Mouse (Mus musculus) CH12.LX (cell line): Measurements from ENCODE around the gene Fam240a. TPM values are rescaled to one million over a fixed set of nuclear protein-coding genes. Genes with fewer than 3 reads are reported as not detected.

Source experiments
- DNase-seq: peaks from one replicate; pipeline ENCODE4 v3.0.0-alpha.2; 2013; ENCODE audit errors: extremely low read depth
- H3K27ac ChIP-seq: 2 replicates; pipeline ENCODE4 v1.5.1; 2012; ENCODE audit warnings: low read depth, mild to moderate bottlenecking, control low read depth, moderate library complexity; ENCODE audit not compliant: insufficient read depth
- H3K27me3 ChIP-seq: replicated peaks from 2 replicates; pipeline ENCODE3; 2012; ENCODE audit warnings: inconsistent platforms
- H3K36me3 ChIP-seq, 2 experiments: replicated peaks in 1 of 2; 2 replicates each; pipeline versions ENCODE3 to v1.6.1; 2012; ENCODE audit warnings: inconsistent platforms in 1 of 2, low read length in 1 of 2, mild to moderate bottlenecking in 1 of 2, mixed read lengths in 1 of 2, moderate library complexity in 1 of 2; ENCODE audit not compliant: control insufficient read depth in 1 of 2, insufficient read depth in 1 of 2
- H3K4me1 ChIP-seq, 2 experiments: 2 replicates each; pipeline ENCODE4 v1.6.1; 2012; ENCODE audit warnings: inconsistent platforms in 1 of 2, moderate library complexity in 1 of 2; ENCODE audit not compliant: insufficient read depth in 2 of 2, control insufficient read depth in 1 of 2
- H3K4me2 ChIP-seq: 2 replicates; pipeline ENCODE4 v1.6.1; 2012; ENCODE audit warnings: low read depth, mild to moderate bottlenecking, control low read depth; ENCODE audit not compliant: poor library complexity, insufficient read depth, severe bottlenecking
- H3K4me3 ChIP-seq, 3 experiments: fragments of 150-350 bp in 1 of 3; sonication (generic) in 1 of 3; replicated peaks in 1 of 3; 2 replicates each; pipeline versions ENCODE3 to v1.5.1; 2011 to 2012; ENCODE audit warnings: low read depth in 2 of 3, low read length in 2 of 3, mild to moderate bottlenecking in 2 of 3, moderate library complexity in 2 of 3, control low read depth in 1 of 3, improper control_type of control experiment in 1 of 3, inconsistent platforms in 1 of 3, mixed read lengths in 1 of 3; ENCODE audit not compliant: poor library complexity in 1 of 3
- H3K79me2 ChIP-seq: replicated peaks from 2 replicates; pipeline ENCODE4 v1.6.1; 2012; ENCODE audit warnings: mild to moderate bottlenecking, moderate library complexity; ENCODE audit not compliant: control insufficient read depth, poor library complexity, insufficient read depth, severe bottlenecking; ENCODE audit errors: extremely low read depth
- H3K9ac ChIP-seq: 2 replicates; pipeline ENCODE4 v1.6.1; 2012; ENCODE audit warnings: low read depth, mild to moderate bottlenecking, control low read depth, moderate library complexity; ENCODE audit not compliant: insufficient read depth
- H3K9me3 ChIP-seq: replicated peaks from 2 replicates; pipeline ENCODE3; 2012; ENCODE audit warnings: low read length, inconsistent platforms, mixed read lengths
- CHD1 ChIP-seq: IDR thresholded peaks from 2 replicates; pipeline ENCODE4 v1.6.1; 2012; ENCODE audit warnings: low read depth, low read length, improper control_type of control experiment, inconsistent platforms
- E2F4 ChIP-seq: IDR thresholded peaks from 2 replicates; pipeline ENCODE4 v1.6.1; 2011; ENCODE audit warnings: low read depth, low read length, improper control_type of control experiment; ENCODE audit not compliant: insufficient replicate concordance
- ELF1 ChIP-seq: IDR thresholded peaks from 2 replicates; pipeline ENCODE4 v1.6.1; 2014; ENCODE audit warnings: low read depth, mild to moderate bottlenecking, inconsistent platforms, low read length, improper control_type of control experiment
- EP300 ChIP-seq: IDR thresholded peaks from 2 replicates; pipeline ENCODE4 v1.6.1; 2011; ENCODE audit warnings: low read length, improper control_type of control experiment
- HCFC1 ChIP-seq: IDR thresholded peaks from 2 replicates; pipeline ENCODE4 v1.6.1; 2012; ENCODE audit warnings: low read depth, mild to moderate bottlenecking, inconsistent platforms, low read length, improper control_type of control experiment
- IRF4 ChIP-seq: IDR thresholded peaks from 2 replicates; pipeline ENCODE4 v1.6.1; 2014; ENCODE audit warnings: low read depth, mild to moderate bottlenecking, inconsistent platforms, low read length, improper control_type of control experiment
- JUN ChIP-seq: IDR thresholded peaks from 2 replicates; pipeline ENCODE4 v1.6.1; 2011; ENCODE audit warnings: low read depth, mild to moderate bottlenecking, low read length, improper control_type of control experiment, moderate library complexity; ENCODE audit not compliant: insufficient read depth
- MAX ChIP-seq: IDR thresholded peaks from 2 replicates; pipeline ENCODE4 v1.6.1; 2011; ENCODE audit warnings: low read length, improper control_type of control experiment
- MEF2A ChIP-seq: IDR thresholded peaks from 2 replicates; pipeline ENCODE4 v1.6.1; 2014; ENCODE audit warnings: low read depth, mild to moderate bottlenecking, inconsistent platforms, low read length, improper control_type of control experiment, borderline replicate concordance
- MXI1 ChIP-seq: IDR thresholded peaks from 2 replicates; pipeline ENCODE4 v1.6.1; 2011; ENCODE audit warnings: mild to moderate bottlenecking, low read depth, low read length, improper control_type of control experiment
- NELFE ChIP-seq: IDR thresholded peaks from 2 replicates; pipeline ENCODE4 v1.6.1; 2011; ENCODE audit warnings: low read depth, low read length, improper control_type of control experiment
- PAX5 ChIP-seq: IDR thresholded peaks from 2 replicates; pipeline ENCODE4 v1.6.1; 2012; ENCODE audit warnings: low read length, inconsistent platforms, mixed read lengths
- RAD21 ChIP-seq: IDR thresholded peaks from 2 replicates; pipeline ENCODE4 v1.6.1; 2011; ENCODE audit warnings: low read depth, mild to moderate bottlenecking, low read length, improper control_type of control experiment, moderate library complexity
- SIN3A ChIP-seq: IDR thresholded peaks from 2 replicates; pipeline ENCODE4 v1.6.1; 2012; ENCODE audit warnings: low read length, improper control_type of control experiment, inconsistent platforms
- TCF12 ChIP-seq: IDR thresholded peaks from 2 replicates; pipeline ENCODE4 v1.6.1; 2014; ENCODE audit warnings: low read depth, mild to moderate bottlenecking, inconsistent platforms, low read length, improper control_type of control experiment
- USF1 ChIP-seq: IDR thresholded peaks from 2 replicates; pipeline ENCODE4 v1.6.1; 2014; ENCODE audit warnings: low read depth, mild to moderate bottlenecking, inconsistent platforms, low read length, improper control_type of control experiment
- ZC3H11A ChIP-seq: IDR thresholded peaks from 2 replicates; pipeline ENCODE4 v1.6.1; 2012; ENCODE audit warnings: low read depth, mild to moderate bottlenecking, inconsistent platforms, low read length, improper control_type of control experiment
- ZMIZ1 ChIP-seq: IDR thresholded peaks from 2 replicates; pipeline ENCODE4 v1.6.1; 2012; ENCODE audit warnings: low read depth, mild to moderate bottlenecking, inconsistent platforms, low read length, improper control_type of control experiment
- ZNF384 ChIP-seq: IDR thresholded peaks from 2 replicates; pipeline ENCODE4 v1.6.1; 2012; ENCODE audit warnings: low read depth, low read length, improper control_type of control experiment, inconsistent platforms
- dilution Hi-C: fragments of 300-500 bp; cut with MboI; formaldehyde crosslinking; loops from 2 replicates; pipeline ENCODE4 v1.14.3; 2020; ENCODE audit warnings: low sequenced_read_pairs; ENCODE audit not compliant: extremely low pct_unique_long_range_greater_than_20kb, extremely low pct_ligation_motif_present
- in situ Hi-C: fragments of 300-500 bp; cut with MboI; formaldehyde crosslinking; loops from 3 replicates; pipeline ENCODE4 v1.14.3; 2019; ENCODE audit warnings: low sequenced_read_pairs, low pct_ligation_motif_present, low pct_unique_long_range_greater_than_20kb, mixed read lengths
- polyA plus RNA-seq: library from polyadenylated mRNA; unstranded; fragments of >175 nt; gene quantifications from 2 replicates; pipeline ENCODE4 v1.2.1, GENCODE M21; 2012; ENCODE audit warnings: low read depth; ENCODE audit not compliant: insufficient read length
- total RNA-seq, 2 experiments: library from RNA; depleted of rRNA; stranded (reverse); fragments of 300-350 nt in 1 of 2; fragments of >200 nt in 1 of 2; gene quantifications; 2 replicates each; pipeline ENCODE4 v1.2.3; 2012 to 2014

Gene Fam240a
- total and polyA plus RNA-seq, 3 experiments: not detected

DNA sequence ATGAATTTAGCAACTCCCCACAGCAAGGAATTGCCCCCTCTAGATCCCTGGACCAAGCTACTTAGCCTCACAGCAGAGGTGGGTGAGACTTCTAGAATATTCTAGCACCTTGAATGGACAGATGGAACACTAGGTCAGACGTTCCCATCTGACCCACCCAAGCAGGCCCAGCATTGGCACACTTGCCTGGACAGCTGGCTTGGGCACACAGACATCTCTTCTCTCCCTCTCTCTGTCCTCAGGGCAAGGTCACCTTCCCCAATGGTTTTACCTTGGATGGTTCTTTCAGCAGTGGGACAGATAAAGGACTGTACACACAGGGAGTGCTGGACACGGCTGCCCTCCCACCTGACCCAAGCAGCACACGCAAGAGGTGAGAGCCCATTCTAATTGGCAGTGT is 24.1 kb downstream of the Fam240a start:
- Histone ChIP-seq H3K4me1 (peaks cover 4 to 59% of the 10 kb centered on the region in 2 experiments; a peak in 3 of 4 replicates), H3K27me3 (no peaks in the 10 kb centered on the region), H3K4me3 (no peak overlapping the region), H3K27ac (no peak overlapping the region), H3K79me2 (no peaks in the 10 kb centered on the region), H3K36me3 (peaks cover 0 to 64% of the 10 kb centered on the region in 2 experiments), H3K9me3 (no peaks in the 10 kb centered on the region), H3K9ac (no peak overlapping the region), H3K4me2 (no peak overlapping the region)
- no peak for TF ChIP-seq MXI1
- TF ChIP-seq TCF12: no peak
- no peak for TF ChIP-seq ELF1
- no peak for TF ChIP-seq IRF4
- no peak for TF ChIP-seq EP300
- TF ChIP-seq ZC3H11A: no peak
- TF ChIP-seq RAD21: no peak
- no peak for TF ChIP-seq NELFE
- no peak for TF ChIP-seq USF1
- no peak for TF ChIP-seq PAX5
- TF ChIP-seq JUN: no peak
- TF ChIP-seq HCFC1: no peak
- no peak for TF ChIP-seq MAX
- no peak for TF ChIP-seq ZMIZ1
- no peak for TF ChIP-seq MEF2A
- TF ChIP-seq CHD1: no peak
- TF ChIP-seq E2F4: no peak
- dilution Hi-C loops: no loop called here
- DNase-seq: no peak
- in situ Hi-C loops: no loop called here

DNA sequence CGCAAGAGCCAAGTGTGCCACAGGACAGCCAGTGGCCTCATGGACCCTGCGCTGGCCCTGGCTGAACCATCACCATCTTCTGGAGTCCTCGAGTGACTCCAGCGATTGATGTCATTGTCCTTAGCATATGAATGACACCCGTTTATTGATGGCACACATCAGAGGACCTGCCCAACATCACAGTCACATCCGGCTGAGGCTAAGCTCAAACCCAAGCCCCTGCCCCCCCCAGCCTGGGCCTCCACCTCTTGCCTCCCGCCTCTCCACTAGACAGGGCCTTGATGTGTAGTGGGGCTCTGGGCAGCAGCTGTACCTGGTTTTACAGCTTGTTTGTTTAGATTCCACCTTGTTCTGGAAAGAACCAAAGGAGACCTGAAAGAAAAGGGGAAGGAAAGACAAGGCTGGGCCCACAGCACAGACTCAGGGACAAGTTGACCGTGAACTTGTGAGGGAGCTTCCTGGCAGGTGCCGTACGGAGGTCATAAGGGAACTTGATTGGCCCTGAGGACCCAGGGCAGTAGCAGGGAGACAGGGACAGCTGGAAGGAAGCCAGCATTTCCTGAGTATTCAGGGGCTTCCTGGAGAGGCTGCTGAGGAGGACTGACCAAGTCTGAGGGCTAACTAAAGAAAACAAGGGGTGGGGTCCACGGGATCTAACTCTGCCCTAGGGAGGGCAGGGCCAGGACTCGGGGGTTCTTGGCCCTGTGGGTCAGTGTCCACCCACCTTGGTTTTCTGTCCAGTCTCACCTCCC is 25.4 kb downstream of the Fam240a start:
- H3K27me3 ChIP-seq: no peaks in the 10 kb centered on the region
- no peaks in the 10 kb centered on the region for H3K79me2 ChIP-seq
- no peak overlapping the region for H3K4me2 ChIP-seq
- H3K4me1 ChIP-seq: peaks cover under 1 to 54% of the 10 kb centered on the region in 2 experiments; a peak in 2 of 4 replicates
- TF ChIP-seq SIN3A (no peak), RAD21 (no peak), ZNF384 (no peak)
- TF ChIP-seq, all 38 proteins: peak for 0
- dilution Hi-C loops (no loop called here), in situ Hi-C loops (no loop called here)
- Histone ChIP-seq H3K9ac (no peak overlapping the region), H3K27ac (no peak overlapping the region), H3K4me3 (no peak overlapping the region), H3K9me3 (no peaks in the 10 kb centered on the region), H3K36me3 (peaks cover 0 to 59% of the 10 kb centered on the region in 2 experiments)
- DNase-seq: no peak
